Mouse (Mus musculus) stomach, postnatal 0 days (tissue): ENCODE results near the gene N4bp2.

Experiments used
- CTCF ChIP-seq: IDR thresholded peaks from 2 replicates; pipeline ENCODE4 v1.5.1; 2016; ENCODE audit warnings: antibody characterized with exemption, low read depth, mild to moderate bottlenecking, moderate library complexity
- EP300 ChIP-seq: optimal IDR thresholded peaks from 2 replicates; pipeline ENCODE3; 2016; ENCODE audit warnings: antibody characterized with exemption

DNA sequence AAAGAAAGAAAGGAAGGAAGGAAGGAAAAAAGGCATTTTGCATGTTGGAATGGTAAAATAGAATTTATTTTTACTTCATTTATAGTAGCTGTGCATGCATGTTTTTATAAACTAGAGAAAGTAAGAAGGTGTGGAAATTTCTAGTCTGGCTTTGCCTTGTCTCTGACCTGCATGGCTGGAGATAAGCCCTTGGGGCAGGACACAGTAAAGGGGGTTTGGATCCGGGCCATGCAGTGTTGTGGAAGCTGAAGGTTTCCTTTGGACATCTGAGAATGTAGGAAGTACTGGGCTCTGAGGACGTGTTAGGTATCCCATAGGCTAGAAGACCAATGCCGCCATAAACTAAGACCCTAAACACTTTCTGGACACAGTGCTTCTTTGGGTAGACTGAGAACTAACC, 105.1 kb downstream of the N4bp2 start:
- TF ChIP-seq CTCF: no peak
- TF ChIP-seq EP300: no peak
